Mouse (Mus musculus) heart, postnatal 0 days (tissue): ENCODE results near the gene Acp6. TPM values are rescaled to one million over a fixed set of nuclear protein-coding genes. Genes with fewer than 3 reads are reported as not detected.

ENCODE experiments used
- ATAC-seq: fragments of 200-750 bp; cut with Nextera tagmentation; 2 replicates; pipeline ENCODE4 v1.8.0; 2017; ENCODE audit warnings: low read depth, moderate number of reproducible peaks, moderate library complexity; ENCODE audit not compliant: insufficient read depth
- DNase-seq: peaks from one replicate; pipeline ENCODE4 v3.0.0-alpha.2; 2016; ENCODE audit warnings: low spot score
- H3K27ac ChIP-seq: fragments of 300-500 bp; sonication (generic); 2 replicates; pipeline ENCODE4 v1.5.1; 2014; ENCODE audit warnings: low read depth, mild to moderate bottlenecking
- H3K27me3 ChIP-seq: fragments of 300-500 bp; sonication (generic); 2 replicates; pipeline ENCODE4 v1.6.1; 2014; ENCODE audit warnings: low read length, mixed read lengths; ENCODE audit not compliant: control insufficient read depth, insufficient read depth
- H3K36me3 ChIP-seq: fragments of 300-500 bp; sonication (generic); replicated peaks from 2 replicates; pipeline ENCODE4 v1.6.1; 2014; ENCODE audit warnings: low read length, mixed read lengths; ENCODE audit not compliant: control insufficient read depth, insufficient read depth
- H3K4me1 ChIP-seq: fragments of 300-500 bp; sonication (generic); 2 replicates; pipeline ENCODE4 v1.6.1; 2014; ENCODE audit warnings: antibody characterized with exemption; ENCODE audit not compliant: control insufficient read depth, insufficient read depth
- H3K4me2 ChIP-seq: fragments of 300-500 bp; sonication (generic); 2 replicates; pipeline ENCODE4 v1.6.1; 2014; ENCODE audit warnings: low read depth, mild to moderate bottlenecking, low read length, moderate library complexity
- H3K4me3 ChIP-seq: fragments of 300-500 bp; sonication (generic); 2 replicates; pipeline ENCODE4 v1.5.1; 2014; ENCODE audit warnings: low read depth, low read length
- H3K9ac ChIP-seq: fragments of 300-500 bp; sonication (generic); replicated peaks from 2 replicates; pipeline ENCODE4 v1.6.1; 2014; ENCODE audit warnings: low read depth, low read length, mixed read lengths
- H3K9me3 ChIP-seq: fragments of 300-500 bp; sonication (generic); replicated peaks from 2 replicates; pipeline ENCODE4 v1.6.1; 2016; ENCODE audit warnings: low read length; ENCODE audit not compliant: control insufficient read depth
- CTCF ChIP-seq: IDR thresholded peaks from 2 replicates; pipeline ENCODE4 v1.5.1; 2016; ENCODE audit warnings: antibody characterized with exemption, control low read depth, low read depth
- EP300 ChIP-seq: IDR thresholded peaks from 2 replicates; pipeline ENCODE4 v1.6.1; 2016; ENCODE audit warnings: antibody characterized with exemption, low read depth
- WGBS: fragments of 180-500 bp; shearing (Covaris S2); extraction: QIAGEN DNeasy Blood & Tissue Kit; methylation state at CpG from one replicate; pipeline ENCODE4 v1.1.7; 2014; 5-methylcytosine and 5-hydroxymethylcytosine counted together
- polyA plus RNA-seq: library from polyadenylated mRNA; unstranded; fragments of >200 nt; fragmentation: Nextera tagmentation; extraction: Ambion mirVana; gene quantifications from 2 replicates; pipeline ENCODE4 v1.2.1, GENCODE M21; 2015
- total RNA-seq: library from RNA; depleted of rRNA; stranded (reverse); fragments of >200 nt; gene quantifications from 2 replicates; pipeline ENCODE4 v1.2.3, GENCODE M21; 2014; ENCODE audit warnings: low replicate concordance

Gene Acp6
- total and polyA plus RNA-seq, 2 experiments from 2014 or later, result 46.3 to 57.5 TPM

- no peaks in the 10 kb centered on the region for H3K36me3 ChIP-seq
- ATAC-seq, result no peak
- no peaks in the 10 kb centered on the region for H3K4me1 ChIP-seq
- no peak overlapping the region for H3K27ac ChIP-seq
- H3K9ac ChIP-seq, result no peak overlapping the region
- H3K27me3 ChIP-seq, result no peaks in the 10 kb centered on the region
- no peaks in the 10 kb centered on the region for H3K9me3 ChIP-seq
- 44% methylated on average over 2 of the region's 2 CpGs for WGBS
- H3K4me3 ChIP-seq, result no peak overlapping the region
- no peak overlapping the region for H3K4me2 ChIP-seq
- DNase-seq, result no peak
- TF ChIP-seq EP300 (no peak), CTCF (no peak)
Observed at GRCm38 (mm10) chr3:97151092-97151491, 7.5 kb upstream of the Acp6 start.

GRCm38 (mm10) chr3:97156431-97156830, 2.1 kb upstream of the Acp6 start:
- Histone ChIP-seq H3K9ac (no peak overlapping the region), H3K9me3 (no peaks in the 10 kb centered on the region), H3K36me3 (no peaks in the 10 kb centered on the region), H3K4me2 (no peak overlapping the region), H3K4me3 (no peak overlapping the region), H3K4me1 (peaks cover 18% of the 10 kb centered on the region), H3K27ac (no peak overlapping the region), H3K27me3 (no peaks in the 10 kb centered on the region)
- TF ChIP-seq CTCF (no peak), EP300 (no peak)
- no peak for DNase-seq
- WGBS, result 91% methylated on average over 6 of the region's 6 CpGs
- no peak for ATAC-seq

GRCm38 (mm10) chr3:97157308-97157707, 1.3 kb upstream of the Acp6 start:
- H3K27me3 ChIP-seq, result no peaks in the 10 kb centered on the region
- no peak for TF ChIP-seq EP300
- TF ChIP-seq CTCF, result no peak
- H3K4me1 ChIP-seq, result peaks cover 18% of the 10 kb centered on the region
- no peak overlapping the region for H3K4me3 ChIP-seq
- no peak overlapping the region for H3K27ac ChIP-seq
- DNase-seq (no peak), ATAC-seq (no peak)
- H3K9ac ChIP-seq, result no peak overlapping the region
- no peak overlapping the region for H3K4me2 ChIP-seq
- WGBS, result 74% methylated on average over 1 of the region's 1 CpGs
- H3K9me3 ChIP-seq, result no peaks in the 10 kb centered on the region
- no peaks in the 10 kb centered on the region for H3K36me3 ChIP-seq

- H3K27ac ChIP-seq, result peak overlapping the region; percentile 77
- H3K4me2 ChIP-seq, result peak overlapping the region; percentile 86
- 2% methylated on average over 17 of the region's 17 CpGs for WGBS
- H3K27me3 ChIP-seq, result no peaks in the 10 kb centered on the region
- DNase-seq (peak; percentile 43), ATAC-seq (peak; percentile 62)
- TF ChIP-seq CTCF (no peak), EP300 (no peak)
- peaks cover 18% of the 10 kb centered on the region for H3K4me1 ChIP-seq
- H3K9me3 ChIP-seq, result no peaks in the 10 kb centered on the region
- H3K36me3 ChIP-seq, result no peaks in the 10 kb centered on the region
- peak overlapping the region; percentile 75 for H3K4me3 ChIP-seq
- H3K9ac ChIP-seq, result peak overlapping the region; percentile 46; the same call in 1 of the 2 replicates
Observed at GRCm38 (mm10) chr3:97157958-97158599, 498 bp upstream of the Acp6 start.

- H3K36me3 ChIP-seq, result no peaks in the 10 kb centered on the region
- no peaks in the 10 kb centered on the region for H3K27me3 ChIP-seq
- peak overlapping the region; percentile 77 for H3K27ac ChIP-seq
- peak overlapping the region; percentile 63 for H3K9ac ChIP-seq
- peak overlapping the region; percentile 75 for H3K4me3 ChIP-seq
- H3K4me2 ChIP-seq, result peak overlapping the region; percentile 86
- no peak for ATAC-seq
- TF ChIP-seq CTCF, result no peak
- TF ChIP-seq EP300, result no peak
- 12% methylated on average over 6 of the region's 6 CpGs for WGBS
- no peaks in the 10 kb centered on the region for H3K9me3 ChIP-seq
- DNase-seq, result no peak
- H3K4me1 ChIP-seq, result peaks cover 18% of the 10 kb centered on the region
Observed at GRCm38 (mm10) chr3:97159509-97159850, 903 bp downstream of the Acp6 start.

GRCm38 (mm10) chr3:97159986-97160385, 1.4 kb downstream of the Acp6 start:
- Histone ChIP-seq H3K9me3 (no peaks in the 10 kb centered on the region), H3K27me3 (no peaks in the 10 kb centered on the region), H3K4me3 (peak overlapping the region; percentile 75; the same call in 1 of the 2 replicates), H3K9ac (peak overlapping the region; percentile 41; the same call in 1 of the 2 replicates), H3K27ac (no peak overlapping the region), H3K4me1 (peaks cover 18% of the 10 kb centered on the region), H3K4me2 (peak overlapping the region; percentile 86), H3K36me3 (no peaks in the 10 kb centered on the region)
- DNase-seq, result no peak
- WGBS, result 79% methylated on average over 2 of the region's 2 CpGs
- no peak for ATAC-seq
- no peak for TF ChIP-seq CTCF
- no peak for TF ChIP-seq EP300
